Mouse (Mus musculus): Measurements from ENCODE around the gene Hand2. TPM values are rescaled to one million over a fixed set of nuclear protein-coding genes. Genes with fewer than 3 reads are reported as not detected.
A peak's percentile ranks its signal among the peaks of the same experiment; 100 is the strongest.

Gene Hand2
- total and polyA plus RNA-seq, 2 experiments from 2014 or later, result 11.7 to 39.5 TPM

- Histone ChIP-seq H3K4me3 (ENCODE audit: low read depth, low read length) (peak overlapping the region; percentile 98), H3K4me2 (ENCODE audit: low read depth, low read length) (peak overlapping the region; percentile 97), H3K36me3 (replicated peaks; ENCODE audit: control insufficient read depth, insufficient read depth, low read length) (peaks cover 4% of the 10 kb centered on the region; the same call in 1 of the 2 replicates), H3K4me1 (ENCODE audit: control insufficient read depth, insufficient read depth) (peaks cover 9% of the 10 kb centered on the region; the same call in 1 of the 2 replicates), H3K27ac (ENCODE audit: low read depth) (peak overlapping the region; percentile 98), H3K9ac (replicated peaks; ENCODE audit: low read depth, low read length) (peak overlapping the region; percentile 100), H3K9me3 (replicated peaks; ENCODE audit: control insufficient read depth, low read length) (no peaks in the 10 kb centered on the region), H3K27me3 (ENCODE audit: control insufficient read depth, insufficient read depth, low read length) (no peaks in the 10 kb centered on the region)
- peak; percentile 31 for ATAC-seq (ENCODE audit: insufficient read depth, low read depth)
- under 1% methylated on average over 48 of the region's 64 CpGs for WGBS
- DNase-seq (ENCODE audit: low spot score), result peak; percentile 52
- TF ChIP-seq EP300 (IDR thresholded peaks at IDR 0.05; ENCODE audit: low read depth) (no peak), CTCF (IDR thresholded peaks at IDR 0.05; ENCODE audit: low read depth) (no peak)
Observed at GRCm38 (mm10) chr8:57321898-57322895, 1.4 kb downstream of the Hand2 start.

DNA sequence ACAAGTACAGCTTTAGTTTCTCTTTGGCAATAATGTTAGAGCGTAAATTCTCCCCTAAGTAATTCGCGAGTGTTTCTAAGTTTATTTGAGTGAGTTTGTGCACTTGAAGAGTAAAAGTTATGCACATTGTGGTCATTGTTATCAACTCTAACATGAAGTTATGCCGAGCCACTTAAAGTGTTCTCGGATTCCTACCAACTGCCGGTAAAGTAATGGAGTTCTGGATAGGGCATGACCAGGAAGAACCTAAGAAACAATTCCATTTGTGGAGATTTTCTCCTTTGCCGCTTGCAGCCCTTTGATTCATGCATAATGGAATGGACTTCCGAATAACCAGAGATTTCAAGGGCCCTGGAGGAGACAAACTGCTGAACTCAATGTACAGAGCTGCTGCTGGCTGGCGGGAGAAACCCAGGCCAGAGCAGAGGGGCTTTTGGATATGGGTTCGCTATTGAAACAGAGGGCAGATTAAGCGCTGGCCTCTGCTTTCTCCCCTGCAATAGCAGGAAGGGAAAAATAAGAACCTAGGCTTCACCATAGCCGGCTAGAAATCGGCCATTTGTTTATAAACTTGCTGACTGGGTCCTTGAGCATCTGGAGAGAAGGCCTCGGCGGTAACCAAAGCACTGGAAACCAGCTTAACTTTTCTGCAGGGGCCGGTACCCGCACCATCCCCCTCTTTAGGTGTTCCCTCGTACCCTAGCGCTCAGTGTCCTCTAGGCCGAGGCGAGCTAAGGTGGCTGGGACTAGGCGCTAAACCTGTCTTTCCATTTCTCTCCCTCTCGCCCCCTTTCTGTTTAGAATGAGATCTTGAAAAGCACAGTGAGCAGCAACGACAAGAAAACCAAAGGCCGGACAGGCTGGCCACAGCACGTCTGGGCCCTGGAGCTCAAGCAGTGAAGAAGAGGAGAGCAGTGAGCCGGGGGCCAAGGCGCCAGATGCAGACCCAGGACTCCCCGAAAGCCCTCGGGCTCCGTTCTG lies 2.5 kb downstream of the Hand2 start:
- DNase-seq (ENCODE audit: low spot score), result peak; percentile 62
- ATAC-seq (ENCODE audit: insufficient read depth, low read depth), result no peak; the same call in 1 of the 2 replicates
- no peak; the same call in 1 of the 2 replicates for TF ChIP-seq EP300 (IDR thresholded peaks at IDR 0.05; ENCODE audit: low read depth)
- no peak for TF ChIP-seq CTCF (IDR thresholded peaks at IDR 0.05; ENCODE audit: low read depth)
- H3K27ac ChIP-seq (ENCODE audit: low read depth), result peak overlapping the region; percentile 98
- H3K4me2 ChIP-seq (ENCODE audit: low read depth, low read length), result peak overlapping the region; percentile 97
- peaks cover 4% of the 10 kb centered on the region; the same call in 1 of the 2 replicates for H3K36me3 ChIP-seq (replicated peaks; ENCODE audit: control insufficient read depth, insufficient read depth, low read length)
- no peaks in the 10 kb centered on the region for H3K9me3 ChIP-seq (replicated peaks; ENCODE audit: control insufficient read depth, low read length)
- WGBS, result 4% methylated on average over 31 of the region's 31 CpGs
- peak overlapping the region; percentile 100 for H3K9ac ChIP-seq (replicated peaks; ENCODE audit: low read depth, low read length)
- peak overlapping the region; percentile 98 for H3K4me3 ChIP-seq (ENCODE audit: low read depth, low read length)
- H3K27me3 ChIP-seq (ENCODE audit: control insufficient read depth, insufficient read depth, low read length), result no peaks in the 10 kb centered on the region
- peaks cover 15% of the 10 kb centered on the region; the same call in 1 of the 2 replicates for H3K4me1 ChIP-seq (ENCODE audit: control insufficient read depth, insufficient read depth)

- peaks cover 4% of the 10 kb centered on the region; the same call in 1 of the 2 replicates for H3K36me3 ChIP-seq (replicated peaks; ENCODE audit: control insufficient read depth, insufficient read depth, low read length)
- 7% methylated on average over 12 of the region's 12 CpGs for WGBS
- no peaks in the 10 kb centered on the region for H3K9me3 ChIP-seq (replicated peaks; ENCODE audit: control insufficient read depth, low read length)
- ATAC-seq (ENCODE audit: insufficient read depth, low read depth) (no peak), DNase-seq (ENCODE audit: low spot score) (no peak)
- peak overlapping the region; percentile 98 for H3K4me3 ChIP-seq (ENCODE audit: low read depth, low read length)
- H3K9ac ChIP-seq (replicated peaks; ENCODE audit: low read depth, low read length), result peak overlapping the region; percentile 100
- peaks cover 15% of the 10 kb centered on the region; the same call in 1 of the 2 replicates for H3K4me1 ChIP-seq (ENCODE audit: control insufficient read depth, insufficient read depth)
- peak overlapping the region; percentile 98 for H3K27ac ChIP-seq (ENCODE audit: low read depth)
- TF ChIP-seq CTCF (IDR thresholded peaks at IDR 0.05; ENCODE audit: low read depth), result no peak
- TF ChIP-seq EP300 (IDR thresholded peaks at IDR 0.05; ENCODE audit: low read depth), result no peak
- H3K27me3 ChIP-seq (ENCODE audit: control insufficient read depth, insufficient read depth, low read length), result no peaks in the 10 kb centered on the region
- peak overlapping the region; percentile 97 for H3K4me2 ChIP-seq (ENCODE audit: low read depth, low read length)
Observed at GRCm38 (mm10) chr8:57324091-57324490, 3.3 kb downstream of the Hand2 start.

GRCm38 (mm10) chr8:57324671-57325070 lies 3.9 kb downstream of the Hand2 start:
- ATAC-seq (ENCODE audit: insufficient read depth, low read depth) (no peak), DNase-seq (ENCODE audit: low spot score) (peak; percentile 46)
- H3K27ac ChIP-seq (ENCODE audit: low read depth), result peak overlapping the region; percentile 98
- H3K4me2 ChIP-seq (ENCODE audit: low read depth, low read length), result peak overlapping the region; percentile 97
- peak overlapping the region; percentile 100 for H3K9ac ChIP-seq (replicated peaks; ENCODE audit: low read depth, low read length)
- H3K27me3 ChIP-seq (ENCODE audit: control insufficient read depth, insufficient read depth, low read length), result no peaks in the 10 kb centered on the region
- 6% methylated on average over 5 of the region's 5 CpGs for WGBS
- H3K36me3 ChIP-seq (replicated peaks; ENCODE audit: control insufficient read depth, insufficient read depth, low read length), result peaks cover 4% of the 10 kb centered on the region; the same call in 1 of the 2 replicates
- H3K9me3 ChIP-seq (replicated peaks; ENCODE audit: control insufficient read depth, low read length), result no peaks in the 10 kb centered on the region
- H3K4me1 ChIP-seq (ENCODE audit: control insufficient read depth, insufficient read depth), result peaks cover 21% of the 10 kb centered on the region
- H3K4me3 ChIP-seq (ENCODE audit: low read depth, low read length), result peak overlapping the region; percentile 98
- TF ChIP-seq CTCF (IDR thresholded peaks at IDR 0.05; ENCODE audit: low read depth), result no peak
